Mouse (Mus musculus) mouse trophoblast stem cell (cell line): ENCODE data around the gene Prap1.

ENCODE experiments used
- in situ Hi-C, 2 experiments: fragments of 300-500 bp; cut with MseI, MboI; formaldehyde crosslinking; loops; 2 replicates in 1 of 2; 3 replicates in 1 of 2; pipeline ENCODE4 v1.15.1; 2025

Prap1 gene

DNA sequence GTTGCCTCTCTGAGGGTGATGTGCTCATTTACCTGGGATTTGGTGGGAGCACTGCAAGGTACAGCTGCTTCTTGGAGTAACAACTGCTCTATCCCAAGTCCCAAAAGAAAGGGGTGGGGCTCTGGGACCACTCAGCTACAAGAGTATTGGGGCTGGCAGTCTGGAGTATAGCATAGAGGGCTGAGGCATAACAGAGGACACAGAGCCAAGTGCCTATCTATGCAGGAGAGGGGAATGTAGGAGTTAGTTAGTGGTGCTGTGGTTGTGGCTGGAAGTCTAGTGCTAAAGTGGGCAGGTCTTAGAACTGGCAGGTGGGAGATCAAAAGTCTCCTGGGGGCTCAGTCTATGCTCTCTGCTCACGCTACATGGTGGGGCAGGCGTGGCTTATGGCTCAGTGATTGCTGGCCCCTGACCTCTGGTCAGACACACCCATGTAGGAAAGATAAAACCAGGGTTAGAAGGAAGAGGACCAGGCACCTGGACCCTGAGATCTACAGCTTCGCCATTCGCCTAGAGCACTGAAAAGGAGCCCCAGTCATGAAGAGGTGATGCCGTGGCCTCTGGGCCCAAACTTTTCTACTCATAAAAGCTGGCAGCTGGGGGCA, at the start of gene Prap1:
Prap1 (plus strand) TSS at position 472 of the 605 bp plus-strand sequence.
- in situ Hi-C loops: loop anchor here in 1 of 2 experiments (25.0 kb wide), 1 partner anchor 719 kb away; the partner anchor contains the start of gene Zfp941

DNA sequence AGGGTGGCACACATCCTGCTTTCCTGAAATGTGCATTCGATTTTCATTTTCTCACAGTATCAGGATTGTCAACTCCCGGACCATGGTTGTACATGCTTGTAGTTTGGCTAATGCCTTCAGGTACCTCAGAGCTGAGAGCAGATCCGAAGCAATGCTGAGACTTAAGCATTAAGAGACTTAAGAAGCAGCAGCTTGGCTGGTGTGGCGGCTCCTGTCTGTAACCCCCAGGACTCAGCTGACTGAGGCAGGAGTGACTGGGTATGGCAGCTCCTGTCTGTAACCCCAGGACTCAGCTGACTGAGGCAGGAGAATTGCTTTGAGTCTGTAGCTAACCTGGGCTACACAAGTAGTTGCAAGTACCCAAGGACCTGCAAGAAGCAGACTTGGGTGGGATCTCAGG, 47.6 kb upstream of the Prap1 start:
- in situ Hi-C loops: no loop called here

DNA sequence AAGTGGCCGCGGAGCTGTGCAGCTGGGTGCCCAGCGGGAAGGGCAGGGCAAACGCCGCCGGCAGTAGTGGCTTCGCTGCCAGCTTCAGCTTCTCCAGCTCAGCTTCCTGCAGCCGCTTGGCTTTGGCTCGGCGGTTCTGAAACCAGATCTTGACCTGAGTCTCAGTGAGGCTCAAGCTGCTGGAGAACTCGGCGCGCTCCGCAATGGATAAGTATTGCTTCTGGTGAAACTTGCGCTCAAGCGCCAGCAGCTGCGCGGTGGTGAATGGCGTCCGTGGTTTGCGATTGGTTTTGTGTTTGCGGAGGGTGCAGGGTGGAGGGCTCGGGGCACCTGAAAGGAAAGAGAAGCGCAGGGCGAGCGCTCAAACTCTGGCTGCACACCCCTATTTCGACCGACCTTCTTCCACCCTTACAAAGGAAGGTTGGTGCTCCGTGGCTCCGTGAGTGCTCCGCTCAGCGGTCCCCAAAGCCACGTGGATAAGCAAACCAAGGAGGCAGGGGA, 45.3 kb upstream of the Prap1 start:
- in situ Hi-C loops: no loop called here

DNA sequence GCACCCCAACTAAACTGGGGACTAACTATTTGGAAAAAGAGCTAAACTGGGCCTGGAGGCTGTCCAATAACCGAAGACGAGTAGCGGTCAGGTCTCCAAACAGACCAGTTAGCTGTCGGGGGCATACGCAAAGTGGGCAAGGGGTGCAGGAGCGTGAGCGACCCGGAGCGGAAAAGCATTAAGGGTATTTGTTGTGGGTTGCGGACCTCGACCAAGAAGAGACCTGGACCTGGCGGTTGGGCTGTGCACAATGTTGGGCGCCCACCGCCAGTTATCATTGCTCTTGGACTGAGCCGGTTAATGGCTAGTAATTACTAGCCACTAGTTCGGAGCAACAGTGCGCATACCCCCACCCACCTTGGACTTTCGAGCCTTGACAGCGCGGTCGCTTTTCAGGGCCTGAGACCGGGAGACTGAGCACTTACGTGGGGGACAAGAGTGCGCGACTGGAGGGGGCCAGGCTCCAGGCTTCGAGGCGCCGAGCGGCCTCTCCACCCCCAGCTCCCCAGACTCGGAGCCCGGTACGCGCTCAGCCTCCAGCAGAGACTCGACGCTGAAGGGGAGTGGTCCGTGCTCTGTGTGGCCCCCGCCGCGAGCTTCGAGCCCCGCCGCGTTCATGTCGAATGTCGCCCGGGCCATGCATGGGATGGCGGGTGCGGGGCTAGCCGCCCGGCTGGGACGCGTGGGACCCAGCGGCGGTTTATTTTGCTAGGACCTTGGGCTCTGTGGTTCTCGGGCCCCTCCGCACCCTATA, 44.7 kb upstream of the Prap1 start, which contains the start of gene Msx3:
Msx3 (minus strand) TSS at position 729 of the 754 bp plus-strand sequence.
- in situ Hi-C loops: no loop called here

DNA sequence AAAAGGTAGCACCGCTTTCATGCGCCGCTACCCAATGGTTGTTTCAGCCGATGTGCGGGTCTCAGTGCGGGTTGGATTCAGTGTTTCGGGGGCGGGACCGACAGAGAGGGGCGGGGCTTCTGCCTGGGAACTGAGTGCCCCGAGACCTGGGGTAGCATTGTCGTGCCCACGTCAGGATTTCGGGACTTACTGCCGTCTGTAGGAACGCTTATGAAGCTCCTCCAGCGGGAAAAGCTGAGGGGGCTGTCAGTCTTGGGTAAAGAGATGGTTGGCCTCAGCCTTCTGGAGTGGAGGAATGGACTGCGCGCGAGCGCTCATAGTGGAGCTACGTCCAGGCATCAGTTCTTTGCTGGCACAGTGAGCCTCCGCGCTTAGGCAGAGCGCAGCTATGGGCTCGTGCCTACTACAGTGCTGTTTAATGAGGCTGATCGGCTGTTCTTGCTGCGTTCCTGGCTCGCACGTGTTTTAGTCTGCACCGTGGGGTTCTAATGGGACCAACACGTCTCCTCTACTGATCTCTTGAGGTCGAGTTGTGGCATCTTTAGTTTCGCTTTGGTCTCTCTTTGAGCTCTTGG, 44.0 kb upstream of the Prap1 start:
- in situ Hi-C loops: no loop called here

DNA sequence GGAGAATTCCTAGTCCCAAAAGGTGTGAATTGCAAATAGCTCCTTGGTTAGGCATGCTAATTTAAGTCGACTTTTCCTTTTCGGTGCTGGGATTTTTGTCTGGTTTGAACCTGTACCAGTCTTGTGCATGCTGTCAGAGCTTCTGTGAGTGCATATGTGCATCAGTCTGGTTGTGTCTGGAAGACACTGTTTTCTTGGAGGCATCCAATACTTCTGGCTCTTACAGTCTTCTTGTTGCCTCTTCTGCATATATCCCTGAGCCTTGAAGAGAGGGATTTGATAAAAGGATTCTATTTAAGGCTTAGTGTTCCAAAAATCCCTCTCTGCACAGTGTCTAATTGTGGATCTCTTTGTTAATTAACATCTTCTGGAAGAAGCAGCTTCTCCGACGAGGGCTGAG, 39.1 kb upstream of the Prap1 start:
- in situ Hi-C loops: no loop called here

DNA sequence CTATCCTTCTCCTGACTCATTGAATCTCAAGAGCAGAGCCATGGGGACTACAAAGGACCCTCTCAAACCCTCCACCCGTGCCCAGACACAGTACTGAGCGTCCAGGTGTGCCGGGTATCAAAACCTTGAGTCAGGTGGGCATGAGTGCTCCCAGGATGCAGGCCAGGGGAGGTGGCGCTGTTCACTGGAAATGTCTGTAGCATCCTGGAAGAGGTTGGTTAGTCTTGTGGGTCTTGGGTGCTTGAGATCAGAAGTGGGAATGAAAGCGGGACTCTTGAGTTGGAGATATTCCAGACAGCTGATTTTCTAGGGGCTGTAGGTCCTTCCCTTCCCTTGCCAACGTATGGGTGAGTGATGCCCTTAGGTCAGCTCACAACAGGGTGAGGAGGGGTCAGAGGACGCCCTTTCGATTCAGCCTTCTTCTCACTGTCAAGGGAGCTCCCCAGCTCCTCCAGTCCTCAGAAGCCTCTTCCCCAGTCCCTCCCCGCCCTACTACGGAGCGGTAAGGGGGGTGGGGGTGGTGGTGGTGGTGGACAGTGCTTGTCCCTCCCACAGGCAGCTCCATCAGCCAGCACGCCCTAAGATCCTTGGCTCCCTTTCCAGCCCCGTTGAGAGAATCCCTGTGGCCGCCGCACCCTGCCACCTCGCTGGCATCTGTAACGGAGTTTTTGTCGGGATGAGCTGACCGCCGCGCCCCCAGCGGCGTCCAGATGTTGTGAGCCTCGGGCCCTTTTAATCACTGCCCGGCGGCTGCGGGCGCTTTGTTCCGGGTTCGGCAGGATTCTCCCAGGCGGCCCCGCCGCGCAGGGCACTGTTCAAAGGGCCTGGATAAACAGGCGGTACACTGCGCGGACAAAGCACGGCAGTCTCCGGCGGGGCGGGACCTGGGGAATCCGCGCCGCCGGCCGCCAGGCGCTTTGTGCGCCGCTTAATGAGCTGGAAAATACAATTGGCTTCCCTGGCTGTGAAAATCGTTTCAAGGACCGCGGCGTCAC, 35.5 kb upstream of the Prap1 start:
- in situ Hi-C loops: no loop called here

DNA sequence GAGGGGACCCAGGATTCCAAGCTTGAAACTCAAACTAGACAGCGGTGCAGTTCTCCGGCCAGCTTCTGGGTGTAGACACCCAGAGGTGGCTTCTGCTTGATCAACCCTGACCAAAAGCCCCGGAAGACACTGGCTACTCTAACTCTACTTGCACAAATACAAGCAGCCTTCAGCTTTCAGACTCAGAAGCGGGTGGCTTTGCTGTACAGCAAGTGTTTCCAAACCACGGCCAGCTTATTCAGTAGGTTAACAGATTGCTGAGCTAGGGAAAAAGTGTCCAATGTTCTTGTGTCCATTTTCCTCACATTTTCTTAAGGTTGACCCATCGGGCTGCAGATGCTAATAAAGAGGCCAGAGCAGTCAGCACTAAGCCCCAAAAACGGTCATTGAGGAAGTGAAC, 34.7 kb upstream of the Prap1 start:
- in situ Hi-C loops: no loop called here

DNA sequence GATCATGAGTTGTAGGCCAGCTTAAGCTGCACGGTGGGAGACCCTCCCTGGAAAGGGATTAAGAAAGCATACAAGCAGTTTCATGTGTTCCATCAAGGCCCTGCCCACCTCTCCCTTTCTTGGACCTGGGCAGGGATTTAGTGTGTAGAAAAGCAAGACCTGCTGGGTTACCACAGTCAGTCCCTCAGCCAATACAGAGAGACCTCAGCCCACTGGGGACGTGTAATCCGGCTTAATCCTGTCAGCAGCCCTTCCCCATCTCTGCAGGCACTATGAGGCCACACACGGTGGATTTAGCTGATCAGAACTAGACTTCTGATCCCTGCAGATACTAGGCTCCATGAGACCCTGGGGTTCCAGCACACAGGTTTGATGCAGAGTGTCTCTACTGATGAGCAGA, 33.6 kb upstream of the Prap1 start:
- in situ Hi-C loops: no loop called here

DNA sequence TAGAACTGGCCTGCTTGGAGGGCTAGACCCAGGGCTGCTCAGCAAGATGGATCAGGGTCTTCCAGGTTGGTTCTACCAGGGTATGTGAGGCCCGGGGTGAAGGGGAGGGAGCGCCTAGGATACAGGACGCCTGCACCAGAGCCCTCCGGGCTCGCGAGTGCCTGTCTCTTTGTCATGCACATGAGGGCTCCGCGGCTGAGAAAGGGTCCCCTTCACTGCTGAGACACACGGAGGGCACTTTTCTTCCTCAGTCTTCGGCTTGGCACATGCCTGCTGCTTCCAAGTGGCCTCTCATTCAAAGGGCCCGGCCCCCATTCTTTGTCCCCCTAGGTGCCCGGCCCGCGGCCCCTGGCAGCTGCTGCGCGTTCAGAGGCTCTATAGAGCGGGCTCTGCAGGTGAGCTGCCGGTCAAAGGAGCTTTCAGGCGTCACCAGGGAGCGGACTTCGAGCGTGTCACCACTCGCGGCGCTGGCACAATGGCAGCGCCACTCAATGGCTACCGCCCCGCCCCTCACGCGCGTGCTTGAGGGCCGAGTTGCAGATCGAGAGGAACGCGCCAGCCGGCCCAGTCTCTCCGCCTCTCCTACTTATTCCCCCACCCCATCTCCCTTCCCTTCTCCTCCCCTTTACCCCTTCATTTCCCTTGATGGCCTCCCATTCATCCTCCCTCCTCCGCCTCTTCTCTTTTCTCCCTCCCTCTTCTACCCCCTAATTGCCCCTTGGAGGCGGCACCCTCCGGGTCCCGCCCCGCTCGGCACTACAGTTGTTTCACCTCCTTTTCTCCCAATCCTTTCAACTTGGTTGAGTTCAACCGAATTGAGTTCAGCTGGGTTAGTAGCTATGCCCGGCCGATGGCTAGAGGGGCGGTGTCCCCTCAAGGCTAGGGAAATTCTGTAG, 32.0 kb upstream of the Prap1 start:
- in situ Hi-C loops: loop anchor here (5.0 to 10.0 kb wide), 3 partner anchors 84 to 156 kb away; partner anchors contain the start of gene 6430531B16Rik (in 1 of the 2)

DNA sequence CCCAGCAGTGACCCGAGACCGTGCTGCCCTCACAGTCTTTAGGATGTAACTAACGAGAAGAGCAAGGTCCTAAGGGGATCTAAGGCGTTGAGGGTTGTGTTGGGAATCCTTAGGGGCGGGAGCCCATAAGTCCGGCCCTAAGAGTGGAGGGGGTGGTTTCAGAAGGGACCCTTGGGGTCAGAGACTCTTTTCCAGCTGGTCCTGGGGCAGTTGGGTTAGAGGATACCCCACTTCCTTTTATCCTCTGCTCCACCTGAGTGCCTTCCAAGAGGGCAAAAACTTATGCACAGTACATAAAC, 31.4 kb upstream of the Prap1 start:
- in situ Hi-C loops: loop anchor here (5.0 to 10.0 kb wide), 3 partner anchors 84 to 157 kb away; partner anchors contain the start of gene 6430531B16Rik (in 1 of the 2)

DNA sequence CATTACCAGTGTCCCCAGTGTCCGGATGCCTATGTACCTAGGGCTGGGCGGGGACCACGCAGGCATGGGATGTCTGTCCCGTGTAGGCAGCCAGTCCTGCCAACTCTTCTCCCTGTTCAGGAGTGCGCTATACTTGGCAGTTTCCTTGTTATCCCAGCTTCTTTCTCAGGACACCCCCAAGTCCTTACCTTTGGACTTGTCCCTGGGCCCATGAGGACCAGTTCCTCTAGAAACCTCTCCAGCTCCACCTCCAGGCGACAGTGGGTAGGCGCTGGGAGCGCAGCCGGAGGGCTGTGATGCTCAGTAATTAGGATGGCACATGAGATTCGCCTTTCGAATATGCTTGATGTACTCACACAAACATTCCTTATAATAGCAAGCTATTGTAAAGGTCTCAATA, 30.9 kb upstream of the Prap1 start:
- in situ Hi-C loops: loop anchor here (5.0 to 10.0 kb wide), 3 partner anchors 85 to 158 kb away; partner anchors contain the start of gene 6430531B16Rik (in 1 of the 2)

DNA sequence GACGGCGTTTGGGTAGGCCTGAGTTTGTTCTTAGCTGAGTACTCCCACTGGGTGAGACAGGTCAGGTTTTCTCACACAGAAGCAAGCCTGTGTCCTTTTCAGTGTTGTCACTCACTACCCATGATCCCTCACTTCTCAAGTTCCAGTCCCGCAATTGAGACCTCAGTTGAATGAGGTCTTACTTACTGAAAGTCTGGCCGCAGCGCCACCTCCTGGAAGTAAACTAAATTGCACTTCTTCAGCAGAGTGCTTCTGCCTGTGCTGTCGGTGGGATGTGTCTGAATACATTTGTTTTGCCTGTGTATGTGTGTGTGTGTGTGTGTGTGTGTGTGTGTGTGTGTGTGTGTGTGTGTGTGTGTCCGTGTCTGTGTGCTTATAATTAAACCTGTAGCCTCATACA, 30.1 kb upstream of the Prap1 start:
- in situ Hi-C loops: loop anchor here (5.0 to 10.0 kb wide), 3 partner anchors 86 to 158 kb away; partner anchors contain the start of gene 6430531B16Rik (in 1 of the 2)

DNA sequence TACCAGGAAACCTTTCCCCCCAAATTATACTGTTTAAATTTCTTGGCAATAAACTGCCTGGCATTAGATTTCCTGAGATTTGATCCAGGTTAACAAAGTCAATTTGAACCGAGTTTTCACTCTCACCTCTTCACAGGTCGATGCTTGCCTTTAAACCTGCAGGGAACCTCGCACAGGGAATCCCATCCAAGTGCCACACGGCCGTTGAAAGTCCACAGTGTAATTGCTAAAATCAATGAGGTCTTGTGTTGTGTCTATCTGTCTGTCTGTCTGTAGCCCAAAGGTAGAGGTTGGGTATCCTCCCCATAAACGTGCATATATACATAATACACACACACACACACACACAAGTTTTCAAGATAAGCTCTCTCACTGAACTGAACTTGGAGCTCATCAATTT, 25.8 kb upstream of the Prap1 start:
- in situ Hi-C loops: loop anchor here in 1 of 2 experiments (10.0 kb wide), 2 partner anchors 103 to 163 kb away; no protein-coding TSS in a partner anchor

DNA sequence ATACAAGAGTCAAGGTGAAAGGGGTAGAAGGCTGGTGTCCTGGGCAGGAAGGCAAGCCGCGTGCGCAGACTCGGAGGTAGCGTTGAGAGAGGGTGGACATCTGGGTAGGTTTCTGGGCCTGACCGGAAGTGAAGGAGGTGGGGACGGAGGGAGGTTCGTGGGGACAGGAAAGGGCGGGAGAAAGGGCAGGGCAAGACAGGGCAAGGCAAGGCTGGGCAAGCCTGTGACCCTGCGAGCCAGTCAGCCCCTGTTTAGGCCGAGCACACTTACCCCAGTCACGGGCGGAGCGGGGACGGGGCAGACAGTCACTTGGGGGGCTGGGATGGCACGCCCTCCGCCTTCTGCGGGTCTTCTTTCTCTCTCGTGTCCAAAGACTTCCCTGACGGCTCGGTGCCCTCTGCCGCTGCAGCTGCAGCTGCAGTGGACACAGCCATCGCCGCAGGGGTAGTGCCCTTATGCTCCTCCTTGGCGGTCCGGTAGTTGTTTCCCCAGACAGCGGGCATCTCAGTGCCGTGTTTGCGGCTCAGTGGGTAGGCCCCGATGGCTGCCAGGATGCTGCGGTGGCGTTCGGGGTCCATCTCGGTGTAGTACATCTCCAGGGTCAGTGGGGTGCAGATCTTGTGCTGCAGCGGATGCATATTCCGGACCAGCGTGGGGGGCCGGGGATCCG, 23.0 kb upstream of the Prap1 start:
- in situ Hi-C loops: no loop called here

DNA sequence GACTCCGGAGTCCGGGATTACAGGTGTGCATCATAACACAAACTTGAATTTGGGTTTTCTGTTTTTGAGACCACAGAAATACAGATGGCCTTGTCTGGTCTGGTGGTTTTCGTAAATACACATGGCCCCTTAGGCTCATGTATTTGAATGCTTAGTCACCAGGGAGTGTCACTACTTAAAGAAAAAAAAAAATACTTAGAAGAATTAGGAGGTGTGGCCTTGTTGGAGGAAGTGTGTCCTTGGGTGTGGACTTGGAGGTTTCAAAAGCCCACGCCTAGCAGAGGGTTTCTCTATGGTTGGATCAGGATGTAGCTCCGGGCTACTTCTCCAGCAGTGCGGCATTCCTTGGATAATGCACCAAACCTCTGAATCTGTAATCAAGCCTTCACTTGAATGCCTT, 15.5 kb upstream of the Prap1 start:
- in situ Hi-C loops: loop anchor here in 1 of 2 experiments (5.0 to 25.0 kb wide), 2 partner anchors 65 to 735 kb away; partner anchors contain the start of gene Zfp941

DNA sequence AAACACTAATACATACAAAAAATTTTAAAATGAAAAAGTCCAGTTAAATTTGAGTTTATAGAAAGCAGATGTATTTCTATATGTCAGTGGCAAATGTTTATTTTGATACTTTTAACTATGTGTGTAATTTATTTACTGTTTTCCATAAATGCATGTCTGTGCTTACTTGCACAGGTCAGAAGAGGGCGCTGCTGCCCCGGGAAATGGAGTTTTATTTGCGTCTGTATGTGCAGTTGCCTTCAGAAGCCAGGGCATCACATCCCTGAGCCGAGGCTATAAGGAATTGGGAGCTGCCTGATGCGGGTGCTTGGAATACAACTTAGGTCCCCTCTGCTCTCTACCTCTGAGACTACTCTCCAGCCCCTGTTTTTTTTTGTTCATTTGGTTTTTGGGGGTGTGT, 14.5 kb upstream of the Prap1 start:
- in situ Hi-C loops: loop anchor here in 1 of 2 experiments (5.0 to 25.0 kb wide), 2 partner anchors 64 to 734 kb away; partner anchors contain the start of gene Zfp941

DNA sequence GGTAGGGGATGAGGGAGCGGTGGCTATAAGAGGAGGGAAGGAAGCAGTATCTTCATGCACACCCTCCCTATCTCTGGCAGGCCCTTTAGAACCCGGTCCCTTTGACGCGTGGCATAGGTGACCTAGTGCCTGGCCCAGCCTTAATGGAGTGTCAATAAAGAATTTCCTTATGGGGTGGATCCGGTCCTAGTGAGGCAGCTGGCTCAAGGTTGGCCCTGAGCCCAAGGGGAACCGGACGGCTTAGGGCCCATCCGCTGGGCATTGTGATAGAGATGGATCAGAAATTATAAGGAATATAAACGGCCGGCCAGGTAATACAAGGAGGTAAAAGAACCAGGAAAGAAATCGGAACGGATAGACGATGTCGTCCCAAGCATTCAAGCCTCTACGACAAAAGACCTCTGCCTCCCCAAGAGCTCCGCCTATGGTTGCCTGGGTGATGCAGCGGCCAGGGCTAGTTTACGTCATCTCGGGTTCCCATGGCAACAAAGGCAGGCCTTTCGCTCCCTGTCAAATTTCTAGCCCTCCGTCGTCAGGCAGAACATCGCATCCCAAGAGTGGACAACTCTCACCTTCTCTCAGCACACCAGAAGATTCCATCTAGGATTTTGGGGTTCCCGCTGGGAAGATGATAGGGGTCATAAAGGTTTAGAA, 12.6 kb upstream of the Prap1 start:
- in situ Hi-C loops: loop anchor here (5.0 to 25.0 kb wide), 2 partner anchors 62 to 732 kb away; partner anchors contain the start of gene Zfp941 (in 1 of the 2)
